Mouse (Mus musculus) thymus, adult 2 months (tissue): ENCODE results near the gene Fam114a1.

ENCODE experiments used
- CTCF ChIP-seq: fragments of 200-500 bp; IDR thresholded peaks from 2 replicates; pipeline ENCODE4 v1.5.1; 2012; ENCODE audit warnings: mild to moderate bottlenecking, control low read depth, low read length, moderate library complexity, borderline replicate concordance; ENCODE audit not compliant: control insufficient read depth, poor library complexity, insufficient read depth; ENCODE audit errors: extremely low read depth
- POLR2A ChIP-seq: fragments of 200-500 bp; IDR thresholded peaks from 2 replicates; pipeline ENCODE4 v1.6.1; 2012; ENCODE audit warnings: mild to moderate bottlenecking, low read length, control low read depth, moderate library complexity; ENCODE audit not compliant: control insufficient read depth, poor library complexity, insufficient read depth; ENCODE audit errors: extremely low read depth

DNA sequence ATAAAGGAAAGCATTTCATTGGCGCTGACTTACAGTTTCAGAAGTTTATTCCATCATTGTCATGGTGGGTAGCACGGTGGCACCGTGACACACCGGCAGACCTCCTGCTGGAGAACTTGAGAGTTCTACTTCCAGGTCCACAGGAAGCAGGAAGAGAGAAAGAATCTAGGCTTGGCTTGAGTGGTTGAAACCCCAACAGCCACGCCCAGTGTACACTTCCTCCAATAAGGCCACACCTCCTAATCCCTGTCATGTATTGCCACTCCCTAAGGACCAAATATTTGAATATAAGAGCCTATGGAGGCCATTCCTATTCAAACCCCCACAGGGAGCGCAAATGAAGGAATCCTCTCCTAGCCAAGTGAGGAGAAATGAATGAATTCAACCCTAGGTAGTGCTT, 87.7 kb downstream of the Fam114a1 start:
- no peak for TF ChIP-seq POLR2A
- TF ChIP-seq CTCF, result no peak
